Mouse (Mus musculus): Measurements from ENCODE around the gene Bbs10. TPM values are rescaled to one million over a fixed set of nuclear protein-coding genes. Genes with fewer than 3 reads are reported as not detected.

Gene Bbs10
- polyA plus RNA-seq, 1 experiment from 2014 or later = 7.7 TPM

GRCm38 (mm10) chr10:111334902-111335301 lies 36.4 kb downstream of the Bbs10 start:
- no peak overlapping the region for H3K27ac ChIP-seq
- no peak for ATAC-seq (ENCODE audit: insufficient number of reproducible peaks, insufficient read depth, low FRiP score, low TSS enrichment)
- 98% methylated on average over 2 of the region's 2 CpGs for WGBS
- peaks cover 7% of the 10 kb centered on the region; the same call in 1 of the 2 replicates for H3K4me1 ChIP-seq
- H3K36me3 ChIP-seq = no peaks in the 10 kb centered on the region
- H3K4me2 ChIP-seq (replicated peaks) = no peak overlapping the region
- H3K9ac ChIP-seq = no peak overlapping the region
- no peak overlapping the region for H3K4me3 ChIP-seq
- H3K9me3 ChIP-seq = no peaks in the 10 kb centered on the region
- H3K27me3 ChIP-seq = no peaks in the 10 kb centered on the region

GRCm38 (mm10) chr10:111335517-111336352 lies 37.3 kb downstream of the Bbs10 start:
- Histone ChIP-seq H3K4me3 (0 out of 2 replicates have a peak overlapping the region, but pooled peaks have one; percentile 8), H3K27ac (no peak overlapping the region), H3K4me2 (replicated peaks) (peak overlapping the region; percentile 43), H3K9me3 (no peaks in the 10 kb centered on the region), H3K9ac (peak overlapping the region; percentile 34; the same call in 1 of the 2 replicates), H3K36me3 (no peaks in the 10 kb centered on the region), H3K4me1 (peaks cover 7% of the 10 kb centered on the region; the same call in 1 of the 2 replicates), H3K27me3 (no peaks in the 10 kb centered on the region)
- WGBS = 18% methylated on average over 29 of the region's 29 CpGs
- ATAC-seq (ENCODE audit: insufficient number of reproducible peaks, insufficient read depth, low FRiP score, low TSS enrichment) = no peak

GRCm38 (mm10) chr10:111336353-111336713 lies 37.9 kb downstream of the Bbs10 start:
- Histone ChIP-seq H3K27me3 (no peaks in the 10 kb centered on the region), H3K4me1 (peaks cover 7% of the 10 kb centered on the region; the same call in 1 of the 2 replicates), H3K4me2 (replicated peaks) (peak overlapping the region; percentile 43), H3K9ac (no peak overlapping the region; the same call in 1 of the 2 replicates), H3K4me3 (no peak overlapping the region), H3K36me3 (no peaks in the 10 kb centered on the region), H3K9me3 (no peaks in the 10 kb centered on the region), H3K27ac (no peak overlapping the region)
- ATAC-seq (ENCODE audit: insufficient number of reproducible peaks, insufficient read depth, low FRiP score, low TSS enrichment) = no peak
- 20% methylated on average over 10 of the region's 10 CpGs for WGBS

- WGBS = 71% methylated on average over 11 of the region's 11 CpGs
- Histone ChIP-seq H3K9ac (no peak overlapping the region), H3K4me3 (no peak overlapping the region), H3K27me3 (no peaks in the 10 kb centered on the region), H3K9me3 (no peaks in the 10 kb centered on the region), H3K27ac (no peak overlapping the region), H3K4me2 (replicated peaks) (no peak overlapping the region), H3K36me3 (no peaks in the 10 kb centered on the region), H3K4me1 (peaks cover 7% of the 10 kb centered on the region; the same call in 1 of the 2 replicates)
- no peak for ATAC-seq (ENCODE audit: insufficient number of reproducible peaks, insufficient read depth, low FRiP score, low TSS enrichment)
These were observed 40.8 kb downstream of the Bbs10 start for GRCm38 (mm10) chr10:111339296-111339695.

GRCm38 (mm10) chr10:111341761-111342160 lies 43.3 kb downstream of the Bbs10 start:
- no peak overlapping the region for H3K4me3 ChIP-seq
- H3K9ac ChIP-seq = no peak overlapping the region
- no peaks in the 10 kb centered on the region for H3K27me3 ChIP-seq
- no peaks in the 10 kb centered on the region for H3K9me3 ChIP-seq
- ATAC-seq (ENCODE audit: insufficient number of reproducible peaks, insufficient read depth, low FRiP score, low TSS enrichment) = no peak
- no peaks in the 10 kb centered on the region for H3K4me1 ChIP-seq
- no peak overlapping the region for H3K27ac ChIP-seq
- H3K4me2 ChIP-seq (replicated peaks) = no peak overlapping the region
- WGBS = 79% methylated on average over 7 of the region's 7 CpGs
- H3K36me3 ChIP-seq = no peaks in the 10 kb centered on the region

GRCm38 (mm10) chr10:111343555-111343954 lies 45.1 kb downstream of the Bbs10 start:
- 87% methylated on average over 5 of the region's 5 CpGs for WGBS
- no peaks in the 10 kb centered on the region for H3K4me1 ChIP-seq
- H3K27me3 ChIP-seq = no peaks in the 10 kb centered on the region
- no peak overlapping the region for H3K4me2 ChIP-seq (replicated peaks)
- no peaks in the 10 kb centered on the region for H3K9me3 ChIP-seq
- no peak for ATAC-seq (ENCODE audit: insufficient number of reproducible peaks, insufficient read depth, low FRiP score, low TSS enrichment)
- no peak overlapping the region for H3K4me3 ChIP-seq
- H3K36me3 ChIP-seq = no peaks in the 10 kb centered on the region
- no peak overlapping the region for H3K27ac ChIP-seq
- H3K9ac ChIP-seq = no peak overlapping the region

GRCm38 (mm10) chr10:111348263-111348662 lies 49.8 kb downstream of the Bbs10 start:
- WGBS = 62% methylated on average over 2 of the region's 2 CpGs
- Histone ChIP-seq H3K9me3 (no peaks in the 10 kb centered on the region), H3K27ac (no peak overlapping the region), H3K4me2 (replicated peaks) (no peak overlapping the region), H3K9ac (no peak overlapping the region), H3K36me3 (no peaks in the 10 kb centered on the region), H3K27me3 (no peaks in the 10 kb centered on the region), H3K4me3 (no peak overlapping the region), H3K4me1 (no peaks in the 10 kb centered on the region)
- no peak for ATAC-seq (ENCODE audit: insufficient number of reproducible peaks, insufficient read depth, low FRiP score, low TSS enrichment)

Other genes starting within 250 kb of the Bbs10 start
- 15.7 and 16.2 TPM in 2 replicates for gene Osbpl8, start 133.9 kb upstream of the Bbs10 start, polyA plus RNA-seq (2016; fragmentation: Nextera tagmentation; extraction: Ambion mirVana)
- gene Nap1l1, start 174.5 kb downstream of the Bbs10 start, polyA plus RNA-seq (2016; fragmentation: Nextera tagmentation; extraction: Ambion mirVana) = 286 and 315 TPM in 2 replicates
- gene Phlda1, start 207.6 kb downstream of the Bbs10 start, polyA plus RNA-seq (2016; fragmentation: Nextera tagmentation; extraction: Ambion mirVana) = 34.7 and 37.4 TPM in 2 replicates

All from embryonic facial prominence, embryonic 12.5 days (tissue).